Mouse (Mus musculus): ENCODE results near the gene Mknk2.

The Mknk2 gene

GRCm38 (mm10) chr10:80669737-80670485 is 8.0 kb downstream of the Mknk2 start:
- DNase-seq = peak; percentile 96

- DNase-seq = no peak
Measured at GRCm38 (mm10) chr10:80669018-80669417, 8.9 kb downstream of the Mknk2 start.

GRCm38 (mm10) chr10:80668614-80669013 is 9.3 kb downstream of the Mknk2 start:
- DNase-seq = peak; percentile 48

DNA sequence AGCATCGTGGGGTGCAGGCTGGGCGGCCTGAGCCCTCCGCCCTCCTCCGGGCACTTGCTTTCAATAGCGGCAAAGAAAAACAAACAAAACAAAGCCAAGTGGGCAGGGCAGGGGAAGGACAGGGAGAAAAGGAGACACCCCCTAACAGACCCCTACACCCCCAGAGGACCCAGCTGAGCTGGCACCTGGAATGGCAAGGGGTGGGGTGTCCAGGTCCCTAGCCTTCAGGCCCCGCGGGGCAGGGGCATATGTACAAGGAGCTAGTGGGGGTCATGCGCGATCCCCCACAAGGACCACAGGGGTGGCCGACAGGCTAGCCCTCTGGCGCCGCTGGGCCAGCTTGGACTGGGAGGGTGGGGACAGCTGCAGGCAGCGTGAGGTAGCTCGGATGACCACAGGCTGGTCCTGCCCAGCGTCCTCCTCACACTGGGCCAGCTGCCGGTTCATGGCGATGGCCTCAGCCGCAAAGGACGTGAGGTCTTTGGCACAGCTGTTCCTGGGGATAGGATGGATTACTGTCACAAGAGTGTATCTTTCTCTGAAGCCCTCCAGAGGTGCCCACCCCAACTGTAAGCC is 11.0 kb downstream of the Mknk2 start:
- no peak for DNase-seq

- peak; percentile 44 for DNase-seq
Measured at GRCm38 (mm10) chr10:80665981-80666733, 11.8 kb downstream of the Mknk2 start.

DNA sequence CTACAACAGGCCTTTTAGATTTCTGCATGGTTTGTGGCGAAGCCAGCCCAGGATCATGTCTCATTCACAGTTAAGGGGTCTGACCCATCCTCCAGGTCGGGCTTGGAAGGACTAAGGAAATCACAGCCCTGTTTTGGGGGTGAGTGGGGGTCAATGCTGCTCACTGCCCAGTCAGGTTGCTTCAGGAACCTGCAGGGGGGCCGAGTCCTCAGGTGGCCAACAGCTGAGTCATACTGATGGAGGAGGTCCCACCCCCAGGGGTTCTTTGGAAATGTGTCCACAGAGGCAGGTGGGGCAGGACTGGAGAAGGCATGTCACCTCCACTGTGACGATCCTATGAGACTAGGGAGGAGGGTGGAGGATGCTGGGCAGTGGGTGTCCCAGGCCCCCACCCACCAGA is 12.5 kb downstream of the Mknk2 start:
- DNase-seq = peak; percentile 46

DNA sequence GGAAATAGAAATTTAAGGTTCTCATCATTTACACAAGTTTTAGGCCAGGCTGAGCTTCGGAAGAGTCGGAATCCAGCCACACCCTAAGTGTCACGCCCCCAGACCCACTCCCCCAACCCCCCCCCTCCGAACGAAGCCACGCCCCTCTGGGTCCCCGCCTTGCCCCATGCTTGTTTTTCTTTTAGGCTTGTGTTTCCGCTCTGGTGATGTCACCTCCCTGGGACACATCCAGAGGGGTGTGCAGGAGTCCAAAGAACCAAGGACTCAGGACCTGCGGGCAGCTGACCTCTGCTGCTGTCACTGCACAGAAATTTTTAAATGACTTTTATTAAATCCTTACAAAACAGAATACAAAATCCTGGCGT is 12.9 kb downstream of the Mknk2 start:
- peak; percentile 87 for DNase-seq

GRCm38 (mm10) chr10:80664197-80665015 is 13.5 kb downstream of the Mknk2 start:
- DNase-seq = peak; percentile 95

- no peak for DNase-seq
Measured at GRCm38 (mm10) chr10:80663485-80664196, 14.3 kb downstream of the Mknk2 start.

- DNase-seq = peak; percentile 75
Measured at GRCm38 (mm10) chr10:80661149-80661548, 16.8 kb downstream of the Mknk2 start.

DNA sequence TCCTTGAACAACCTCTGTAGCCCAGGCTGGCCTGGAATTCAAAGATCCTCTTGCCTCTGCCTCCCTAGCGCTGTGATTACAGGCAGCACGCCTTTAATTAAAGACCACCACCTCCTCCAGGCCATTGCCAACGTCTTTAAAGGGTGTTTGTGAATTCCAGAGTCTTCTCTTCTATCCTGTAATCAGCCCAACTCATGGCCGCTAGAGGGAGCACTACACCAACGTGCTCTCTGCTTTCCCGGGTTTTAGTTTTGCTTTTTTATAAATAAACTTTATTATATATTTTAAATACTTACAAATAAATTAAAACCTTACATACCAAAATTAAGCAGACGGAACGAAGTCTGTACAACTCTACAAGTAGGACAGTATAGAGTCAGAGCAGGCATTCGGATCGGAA is 18.7 kb downstream of the Mknk2 start:
- peak; percentile 83 for DNase-seq

GRCm38 (mm10) chr10:80658841-80659202 is 19.1 kb downstream of the Mknk2 start:
- no peak for DNase-seq

DNA sequence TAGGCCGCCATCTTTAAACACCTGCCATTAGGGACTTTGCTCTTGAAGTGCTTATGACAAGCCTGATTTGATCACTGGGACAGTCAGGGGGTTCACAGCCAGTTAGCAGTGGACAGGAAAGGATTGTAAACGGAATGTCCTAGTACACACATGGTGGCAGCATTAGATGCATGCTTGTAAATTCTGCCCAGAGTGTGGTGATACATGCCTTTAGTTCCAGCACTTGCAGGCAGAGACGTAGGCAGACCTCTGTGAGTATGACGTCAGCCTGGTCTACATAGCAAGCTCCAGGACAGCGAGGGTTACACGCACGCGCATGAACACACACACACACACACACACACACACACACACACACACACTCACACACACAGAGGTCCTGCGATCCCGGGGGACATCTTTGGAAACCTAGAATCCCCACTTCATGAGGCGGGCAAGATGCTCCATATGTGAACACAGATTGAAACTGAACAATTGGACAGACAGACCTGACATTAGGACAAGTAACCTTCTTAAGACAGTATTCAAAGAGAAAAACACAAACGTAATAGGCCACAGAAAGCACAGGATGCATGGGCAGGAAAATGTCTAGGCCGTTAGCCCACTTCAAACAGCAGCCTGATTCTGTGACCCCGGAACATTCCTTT is 19.6 kb downstream of the Mknk2 start:
- DNase-seq = no peak

DNA sequence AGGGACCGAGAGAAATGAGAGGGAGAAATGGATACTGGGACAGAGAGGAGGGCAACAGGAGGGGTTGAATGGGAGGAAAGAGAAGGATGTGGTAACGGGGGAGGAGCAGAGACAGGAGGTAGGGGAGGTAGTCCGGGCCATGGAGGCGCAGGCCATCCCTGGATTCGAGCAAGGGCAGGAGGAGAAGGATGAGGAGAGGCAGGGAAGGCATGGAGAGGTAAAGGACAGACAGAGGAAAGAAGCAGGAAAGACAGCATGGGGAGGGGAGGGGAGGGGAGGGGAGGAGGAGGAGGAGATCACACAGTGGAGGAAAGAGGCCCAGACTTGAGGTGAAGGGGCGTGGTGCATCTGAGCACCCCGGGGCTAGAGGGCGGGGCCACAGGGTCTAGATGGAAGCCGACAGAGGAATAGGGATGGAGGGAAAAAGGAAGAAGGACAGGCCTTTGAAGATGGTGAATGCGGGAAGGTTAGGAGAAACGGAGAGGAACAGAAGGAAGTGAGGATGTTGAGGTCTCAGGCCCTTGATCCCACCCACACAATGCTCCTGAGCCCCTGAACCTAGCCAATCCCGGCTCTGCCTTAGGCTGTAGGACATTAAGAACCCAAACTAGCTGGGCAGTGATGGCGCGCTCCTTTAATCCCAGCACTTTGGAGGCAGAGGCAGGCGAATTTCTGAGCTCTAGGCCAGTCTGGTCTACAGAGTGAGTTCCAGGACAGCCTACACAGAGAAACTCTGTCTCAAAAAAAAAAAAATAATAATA is 20.9 kb downstream of the Mknk2 start, which contains the start of gene Btbd2:
Gene Btbd2 (minus strand): TSS at position 209 of the 761 bp plus-strand sequence.
- peak; percentile 49 for DNase-seq

GRCm38 (mm10) chr10:80656130-80656862 is 21.6 kb downstream of the Mknk2 start:
- peak; percentile 98 for DNase-seq

- DNase-seq = no peak
Measured at GRCm38 (mm10) chr10:80655406-80656129, 22.3 kb downstream of the Mknk2 start.

DNA sequence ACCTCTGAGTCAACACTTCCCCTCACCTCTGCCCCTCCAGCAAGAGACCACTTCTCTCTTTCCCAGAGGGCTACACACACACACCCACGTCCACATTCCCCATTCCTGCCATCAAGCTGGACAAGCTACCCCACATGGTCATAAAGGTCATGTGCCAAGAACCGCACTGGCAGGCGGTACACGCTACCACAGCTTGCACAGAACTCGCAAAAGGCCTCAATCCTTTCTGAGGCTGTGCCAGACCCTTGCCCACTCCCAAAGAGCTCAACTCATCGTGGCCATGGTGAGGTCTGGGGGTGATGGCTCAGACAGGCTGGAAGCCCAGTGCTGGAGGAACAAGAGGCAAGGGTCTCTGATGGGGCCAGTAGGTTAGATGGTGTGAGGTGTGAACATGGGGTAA is 23.0 kb downstream of the Mknk2 start:
- no peak for DNase-seq

DNA sequence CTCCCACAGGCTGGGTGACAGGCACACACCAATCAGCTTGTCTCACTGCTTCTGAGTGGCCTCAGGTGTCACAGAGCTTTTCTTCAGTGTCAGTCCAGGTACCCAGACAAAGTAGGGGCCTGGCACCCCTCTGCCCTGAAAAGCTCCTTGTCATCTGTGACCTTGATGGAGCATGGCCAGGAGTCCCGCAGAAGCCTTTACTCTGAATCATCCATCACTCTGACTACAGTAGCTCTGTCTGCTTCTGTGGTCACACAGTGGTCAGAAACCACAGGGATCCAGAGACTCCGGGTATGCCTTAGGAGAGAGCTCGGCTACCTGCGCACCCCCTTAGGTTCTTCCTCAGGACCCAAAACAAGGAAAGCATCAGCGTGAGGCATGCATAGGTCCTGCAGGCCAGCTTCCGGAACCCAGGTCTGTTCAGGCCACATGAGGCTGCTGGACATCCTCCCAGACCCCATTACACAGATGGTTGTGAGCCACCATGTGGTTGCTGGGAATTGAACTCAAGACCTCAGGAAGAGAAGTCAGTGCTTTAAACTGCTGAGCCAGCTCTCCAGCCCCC is 24.7 kb downstream of the Mknk2 start:
- no peak for DNase-seq

GRCm38 (mm10) chr10:80650392-80650791 is 27.5 kb downstream of the Mknk2 start:
- DNase-seq = no peak
